Mouse (Mus musculus): ENCODE data around the gene Mapk1ip1.

DNA sequence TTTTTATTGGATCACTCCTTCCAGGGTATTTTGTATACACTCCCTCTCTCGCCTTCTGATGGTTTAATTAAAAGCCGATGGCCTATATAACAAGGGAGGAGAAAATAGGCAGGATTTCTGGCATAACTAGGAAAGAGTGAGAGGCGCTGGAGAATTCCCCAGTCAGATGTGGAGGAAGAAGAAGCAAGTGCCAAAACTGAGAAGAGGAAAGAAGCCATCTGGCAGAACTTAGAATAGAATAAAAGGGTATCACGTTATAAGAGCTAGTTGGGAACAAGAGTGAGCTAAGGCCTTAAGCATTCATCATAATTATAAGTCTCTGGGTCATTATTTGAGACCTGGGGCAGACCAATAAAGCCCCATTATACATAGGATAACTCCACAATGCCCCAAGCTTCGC lies 58.0 kb downstream of the Mapk1ip1 start:
- TF ChIP-seq POLR2A (IDR thresholded peaks at IDR 0.05; ENCODE audit: extremely low read depth, insufficient read depth, low read length) (no peak), CTCF (IDR thresholded peaks at IDR 0.05; ENCODE audit: low read depth, low read length) (no peak)
